In the genomic region with DNA sequence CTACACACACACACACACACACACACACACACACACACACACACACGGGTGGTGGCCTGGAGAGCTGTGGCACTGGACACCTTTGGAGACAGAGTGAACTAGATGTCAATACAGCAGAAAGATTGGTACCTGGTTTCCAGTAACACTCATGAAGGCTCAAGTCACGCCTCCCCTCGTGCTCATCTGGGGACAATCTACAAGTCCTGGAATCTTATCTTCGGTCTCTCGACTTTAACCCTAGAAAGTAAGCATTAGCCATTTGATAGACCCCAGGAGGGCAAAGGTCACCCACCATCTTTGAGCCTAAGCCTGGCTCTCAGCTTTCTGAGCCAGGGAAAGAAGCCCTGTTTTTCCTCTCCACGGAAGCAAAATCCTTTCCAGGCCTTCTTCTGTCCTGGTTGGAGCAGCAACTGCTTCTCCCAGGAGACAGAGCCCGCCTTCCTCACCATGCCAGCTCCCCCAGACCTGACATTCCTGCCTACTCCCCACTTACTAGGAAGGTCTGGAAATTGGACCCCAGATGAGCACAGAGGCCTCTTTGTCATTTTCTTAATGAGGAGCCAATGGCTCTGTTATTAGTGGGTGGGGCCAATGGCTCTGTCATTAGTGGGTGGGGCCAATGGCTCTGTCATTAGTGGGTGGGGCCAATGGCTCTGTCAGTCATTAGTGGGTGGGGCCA, we compare ENCODE assay signal across 29 mouse cellular contexts. TPM values are rescaled to one million over a fixed set of nuclear protein-coding genes. Genes with fewer than 3 reads are reported as not detected.
DNase-seq lines count a peak whose midpoint lies in the region; ATAC-seq and TF ChIP-seq lines count a peak whose summit lies in the region.
"Had no signal": no experiment of that assay in that cellular context is flagged by ENCODE, and none has a peak within 500 bp of the region (broad histone marks: within the 10 kb centered on the region; RNA-seq: fewer than 3 reads in every experiment).

No protein-coding gene starts in this region.

- peak; percentile 71 for ATAC-seq in intestine, embryonic 16.5 days
- no peak for ATAC-seq in forebrain, embryonic 11.5 days (replicated peaks; ENCODE audit: low FRiP score)
- no peak for ATAC-seq in hindbrain, embryonic 11.5 days (ENCODE audit: low FRiP score)
- ATAC-seq: forebrain, embryonic 15.5 days; hindbrain, embryonic 16.5 days had no signal

- no peak overlapping the region for H3K27ac ChIP-seq in testis, adult 2 months (ENCODE audit: control insufficient read depth, insufficient read depth, low read depth, low read length)
- H3K27ac ChIP-seq in intestine, embryonic 16.5 days (ENCODE audit: low read length): peak overlapping the region; percentile 89
- H3K27ac ChIP-seq in forebrain, embryonic 11.5 days (ENCODE audit: low read depth, low read length): no peak overlapping the region
- H3K27ac ChIP-seq in hindbrain, embryonic 11.5 days (ENCODE audit: low read depth, low read length): no peak overlapping the region
- H3K27ac ChIP-seq: embryonic facial prominence, embryonic 12.5 days; embryonic facial prominence, embryonic 15.5 days; forebrain, embryonic 12.5 days; forebrain, embryonic 15.5 days; heart, embryonic 15.5 days; hindbrain, embryonic 13.5 days had no signal

- H3K4me1 ChIP-seq in testis, adult 2 months (ENCODE audit: control insufficient read depth, insufficient read depth, low read length): peaks cover 3% of the 10 kb centered on the region; the same call in 1 of the 2 replicates
- no peaks in the 10 kb centered on the region for H3K4me1 ChIP-seq in intestine, embryonic 16.5 days (ENCODE audit: control insufficient read depth, insufficient read depth, low read length)
- no peaks in the 10 kb centered on the region; the same call in 1 of the 2 replicates for H3K4me1 ChIP-seq in forebrain, embryonic 11.5 days (replicated peaks; ENCODE audit: control insufficient read depth, insufficient read depth, low read length)
- H3K4me1 ChIP-seq in hindbrain, embryonic 11.5 days (replicated peaks; ENCODE audit: control insufficient read depth, insufficient read depth, low read length): no peaks in the 10 kb centered on the region
- H3K4me1 ChIP-seq: embryonic facial prominence, embryonic 12.5 days had no signal

- no peak for TF ChIP-seq CTCF in testis, adult 2 months (IDR thresholded peaks at IDR 0.05; ENCODE audit: control insufficient read depth, insufficient read depth, insufficient replicate concordance, low read depth, low read length)

- DNase-seq in testis, postnatal 10 days (ENCODE audit: low spot score): no peak
- peak; percentile 59 for DNase-seq in ZHBTc4 (ENCODE audit: low read depth, low spot score)
- peak; percentile 85 for DNase-seq in yolk sac, embryonic 10.5 days (ENCODE audit: low spot score)
- DNase-seq in forebrain, embryonic 11.5 days (ENCODE audit: low spot score): no peak
- DNase-seq in spleen, postnatal 4 days (ENCODE audit: low spot score in 2 of 2): no peak
- no peak for DNase-seq in hindbrain, embryonic 11.5 days (ENCODE audit: low spot score)
- DNase-seq: adrenal gland, postnatal 10 days; adrenal gland, postnatal 36 days; B cell, adult 2 months; cerebellum, adult 11 months; cerebellum, adult 2 months; cerebellum, adult 9-11 months; cerebellum, postnatal 25 days; gastrocnemius, postnatal 25 days; heart, adult 18-20 months; heart, postnatal 10 days; heart, postnatal 4 days; kidney, adult 11 months had no signal

- H3K27me3 ChIP-seq in testis, adult 2 months (ENCODE audit: control insufficient read depth, insufficient read depth, low read length): peaks cover 5% of the 10 kb centered on the region
- H3K27me3 ChIP-seq in intestine, embryonic 16.5 days (replicated peaks; ENCODE audit: control insufficient read depth, insufficient read depth, low read length): peaks cover 4% of the 10 kb centered on the region; the same call in 1 of the 2 replicates
- peaks cover 22% of the 10 kb centered on the region for H3K27me3 ChIP-seq in forebrain, embryonic 11.5 days (ENCODE audit: control insufficient read depth, insufficient read depth, low read length)
- H3K27me3 ChIP-seq in hindbrain, embryonic 11.5 days (ENCODE audit: control insufficient read depth, insufficient read depth, low read length): peaks cover 13% of the 10 kb centered on the region; the same call in 1 of the 2 replicates

- H3K4me3 ChIP-seq in testis, adult 2 months (ENCODE audit: control insufficient read depth, low read depth, low read length): peak overlapping the region; percentile 34
- 0 out of 2 replicates have a peak overlapping the region, but pooled peaks have one; percentile 12 for H3K4me3 ChIP-seq in intestine, embryonic 16.5 days (ENCODE audit: low read length)
- H3K4me3 ChIP-seq in forebrain, embryonic 11.5 days (ENCODE audit: low read depth, low read length): no peak overlapping the region
- no peak overlapping the region for H3K4me3 ChIP-seq in hindbrain, embryonic 11.5 days (ENCODE audit: low read depth, low read length)
- H3K4me3 ChIP-seq: embryonic facial prominence, embryonic 12.5 days; embryonic facial prominence, embryonic 15.5 days; forebrain, embryonic 12.5 days; forebrain, embryonic 15.5 days; heart, embryonic 12.5 days; heart, embryonic 15.5 days; hindbrain, embryonic 13.5 days had no signal

- no peaks in the 10 kb centered on the region for H3K9me3 ChIP-seq in intestine, embryonic 16.5 days (ENCODE audit: control insufficient read depth, low read length)
- H3K9me3 ChIP-seq in forebrain, embryonic 11.5 days (ENCODE audit: control insufficient read depth, low read length): no peaks in the 10 kb centered on the region
- H3K9me3 ChIP-seq in hindbrain, embryonic 11.5 days (ENCODE audit: control insufficient read depth, low read length): no peaks in the 10 kb centered on the region
- H3K9me3 ChIP-seq: embryonic facial prominence, embryonic 12.5 days; embryonic facial prominence, embryonic 15.5 days; forebrain, embryonic 12.5 days; forebrain, embryonic 15.5 days; heart, embryonic 12.5 days; heart, embryonic 15.5 days; hindbrain, embryonic 13.5 days had no signal

- TF ChIP-seq POLR2A in testis, adult 2 months (IDR thresholded peaks at IDR 0.05; ENCODE audit: control insufficient read depth, low read depth, low read length): no peak

- H3K36me3 ChIP-seq in testis, adult 2 months (ENCODE audit: control insufficient read depth, insufficient read depth, low read length): no peaks in the 10 kb centered on the region
- H3K36me3 ChIP-seq in intestine, embryonic 16.5 days (ENCODE audit: control insufficient read depth, insufficient read depth, low read length): no peaks in the 10 kb centered on the region
- H3K36me3 ChIP-seq in forebrain, embryonic 11.5 days (ENCODE audit: control insufficient read depth, insufficient read depth, low read length): no peaks in the 10 kb centered on the region
- no peaks in the 10 kb centered on the region for H3K36me3 ChIP-seq in hindbrain, embryonic 11.5 days (ENCODE audit: control insufficient read depth, insufficient read depth, low read length)
- H3K36me3 ChIP-seq: embryonic facial prominence, embryonic 12.5 days; embryonic facial prominence, embryonic 15.5 days; forebrain, embryonic 12.5 days; forebrain, embryonic 15.5 days; heart, embryonic 12.5 days; heart, embryonic 15.5 days; hindbrain, embryonic 13.5 days had no signal

- H3K9ac ChIP-seq in intestine, embryonic 16.5 days (ENCODE audit: low read depth, low read length): no peak overlapping the region
- no peak overlapping the region for H3K9ac ChIP-seq in forebrain, embryonic 11.5 days (ENCODE audit: low read length)
- H3K9ac ChIP-seq in hindbrain, embryonic 11.5 days (ENCODE audit: low read depth, low read length): no peak overlapping the region
- H3K9ac ChIP-seq: embryonic facial prominence, embryonic 12.5 days; embryonic facial prominence, embryonic 15.5 days; forebrain, embryonic 12.5 days; forebrain, embryonic 15.5 days; heart, embryonic 12.5 days; heart, embryonic 15.5 days; hindbrain, embryonic 13.5 days had no signal

- H3K4me2 ChIP-seq in intestine, embryonic 16.5 days (ENCODE audit: low read depth, low read length): peak overlapping the region; percentile 37
- H3K4me2 ChIP-seq in forebrain, embryonic 11.5 days (ENCODE audit: low read depth, low read length, severe bottlenecking): no peak overlapping the region
- no peak overlapping the region for H3K4me2 ChIP-seq in hindbrain, embryonic 11.5 days (replicated peaks; ENCODE audit: low read depth, low read length)
- H3K4me2 ChIP-seq: embryonic facial prominence, embryonic 12.5 days; embryonic facial prominence, embryonic 15.5 days; forebrain, embryonic 12.5 days; forebrain, embryonic 15.5 days; heart, embryonic 12.5 days; heart, embryonic 15.5 days; hindbrain, embryonic 13.5 days had no signal

- 37% methylated on average over 7 of the region's 7 CpGs for WGBS in intestine, embryonic 16.5 days
- WGBS in forebrain, embryonic 11.5 days: 75% methylated on average over 7 of the region's 7 CpGs
- 71% methylated on average over 7 of the region's 7 CpGs for WGBS in hindbrain, embryonic 11.5 days

RNA-seq across cellular contexts. Expression of gene Bhlha9, which starts 10.3 kb away (rescaled TPM):
- polyA plus RNA-seq in testis, adult 2 months (2012; rRNA removed): 0.49 and 0.66 TPM in 2 replicates
- 0.18 TPM in 1 of 2 replicates, not detected in the other for polyA plus RNA-seq in intestine, embryonic 16.5 days (2015; fragmentation: Nextera tagmentation; extraction: Ambion mirVana)
- not detected in 2 replicates for polyA plus RNA-seq in forebrain, embryonic 11.5 days (2014; fragmentation: Nextera tagmentation; extraction: Ambion mirVana)
- 0.19 TPM in 1 of 2 replicates, not detected in the other for polyA plus RNA-seq in hindbrain, embryonic 11.5 days (2014; fragmentation: Nextera tagmentation; extraction: Ambion mirVana)
- polyA plus RNA-seq: forebrain, embryonic 12.5 days; gonadal fat pad, adult 2 months had no signal

RNA-seq across cellular contexts. Expression of gene Trarg1, which starts 17.7 kb away (rescaled TPM):
- polyA plus RNA-seq in testis, adult 2 months (2012; rRNA removed): 0.19 and 0.34 TPM in 2 replicates
- polyA plus RNA-seq in intestine, embryonic 16.5 days (2015; fragmentation: Nextera tagmentation; extraction: Ambion mirVana): 0.66 and 0.94 TPM in 2 replicates
- polyA plus RNA-seq in forebrain, embryonic 11.5 days (2014; fragmentation: Nextera tagmentation; extraction: Ambion mirVana): not detected in 2 replicates
- 0.14 TPM in 1 of 2 replicates, not detected in the other for polyA plus RNA-seq in hindbrain, embryonic 11.5 days (2014; fragmentation: Nextera tagmentation; extraction: Ambion mirVana)
- polyA plus RNA-seq: forebrain, embryonic 12.5 days; heart, embryonic 12.5 days had no signal

RNA-seq across cellular contexts. Expression of gene Abr, which starts 39.8 kb away (rescaled TPM):
- polyA plus RNA-seq in testis, adult 2 months (2012; rRNA removed): 6.6 and 7.9 TPM in 2 replicates
- polyA plus RNA-seq in intestine, embryonic 16.5 days (2015; fragmentation: Nextera tagmentation; extraction: Ambion mirVana): 29.5 and 35.1 TPM in 2 replicates
- 46.4 and 50.5 TPM in 2 replicates for polyA plus RNA-seq in forebrain, embryonic 11.5 days (2014; fragmentation: Nextera tagmentation; extraction: Ambion mirVana)
- polyA plus RNA-seq in hindbrain, embryonic 11.5 days (2014; fragmentation: Nextera tagmentation; extraction: Ambion mirVana): 35.8 and 41.7 TPM in 2 replicates

Comparison
In these comparisons a context has a peak if more than half of its experiments do, and no peak if none do; other contexts are left out.
1. H3K4me3 ChIP-seq: peak in testis, adult 2 months (single experiment) and intestine, embryonic 16.5 days (single experiment); none in forebrain, embryonic 11.5 days (single experiment) and hindbrain, embryonic 11.5 days (single experiment).
2. DNase-seq: peak in ZHBTc4 (single experiment) and yolk sac, embryonic 10.5 days (single experiment); none in testis, postnatal 10 days (single experiment), forebrain, embryonic 11.5 days (single experiment), spleen, postnatal 4 days (0 of 2) and hindbrain, embryonic 11.5 days (single experiment).